ENCODE assay signal across 29 mouse cellular contexts in genomic region chr13:34762865-34763264, GRCm38 (mm10). TPM values are rescaled to one million over a fixed set of nuclear protein-coding genes. Genes with fewer than 3 reads are reported as not detected.
DNase-seq lines count a peak whose midpoint lies in the region; TF ChIP-seq lines count a peak whose summit lies in the region.
"Had no signal": no experiment of that assay in that cellular context is flagged by ENCODE, and none has a peak within 500 bp of the region (broad histone marks: within the 10 kb centered on the region; RNA-seq: fewer than 3 reads in every experiment).

No protein-coding gene starts in this region.

- TF ChIP-seq POLR2A in heart, adult 2 months (IDR thresholded peaks at IDR 0.05; ENCODE audit: insufficient read depth, low read depth, low read length): no peak
- no peak for TF ChIP-seq POLR2A in small intestine, adult 2 months (IDR thresholded peaks at IDR 0.05; ENCODE audit: low read depth, low read length)

- H3K4me1 ChIP-seq in heart, adult 2 months (ENCODE audit: control insufficient read depth, insufficient read depth, low read length): peaks cover 10% of the 10 kb centered on the region
- H3K4me1 ChIP-seq in small intestine, adult 2 months (ENCODE audit: control insufficient read depth, insufficient read depth, insufficient read length, low read length): peaks cover 9% of the 10 kb centered on the region; the same call in 1 of the 2 replicates

- intact Hi-C loops in heart, adult 2 months (cut with DNase I): loop anchor here (2.0 kb wide), 1 partner anchor 18 kb away; no protein-coding TSS in a partner anchor

- peak; percentile 45 for DNase-seq in heart, adult 11 months
- DNase-seq in heart, adult 2 months: no peak
- DNase-seq in brain, adult 2 months (ENCODE audit: low read depth, low spot score): peak; percentile 8
- DNase-seq in embryo, embryonic 9.5 days (ENCODE audit: extremely low spot score): no peak
- DNase-seq: adrenal gland, adult 8-10 months; adrenal gland, postnatal 14 days; adrenal gland, postnatal 36 days; B cell, adult 2 months; cerebellum, adult 11 months; cerebellum, adult 18-20 months; cerebellum, adult 8-10 months; cerebellum, adult 9-11 months; cerebellum, postnatal 14 days; cerebellum, postnatal 36 days; embryo, embryonic 11 days; forebrain, postnatal 0 days had no signal

- no peak for TF ChIP-seq EP300 in heart, adult 2 months (IDR thresholded peaks at IDR 0.05; ENCODE audit: insufficient read depth, low read depth, low read length)

- TF ChIP-seq CTCF in heart, adult 2 months (IDR thresholded peaks at IDR 0.05): no peak
- TF ChIP-seq CTCF in small intestine, adult 2 months (IDR thresholded peaks at IDR 0.05; ENCODE audit: extremely low read depth, insufficient read length, insufficient replicate concordance, low read depth, low read length): no peak

- no peak overlapping the region for H3K9ac ChIP-seq in heart, adult 2 months (ENCODE audit: low read depth, low read length)
- H3K9ac ChIP-seq: embryonic facial prominence, embryonic 12.5 days; forebrain, embryonic 13.5 days; forebrain, embryonic 15.5 days; forebrain, postnatal 0 days had no signal

- WGBS in heart, adult 2 months: 58% methylated on average over 4 of the region's 4 CpGs
- WGBS in small intestine, adult 2 months: 35% methylated on average over 4 of the region's 4 CpGs

- H3K79me2 ChIP-seq in heart, adult 2 months (replicated peaks; ENCODE audit: control insufficient read depth, insufficient read depth, low read length): no peaks in the 10 kb centered on the region

- H3K27ac ChIP-seq in heart, adult 2 months: no peak overlapping the region
- peak overlapping the region; percentile 47; the same call in 1 of the 2 replicates for H3K27ac ChIP-seq in small intestine, adult 2 months (ENCODE audit: insufficient read depth, low read depth, low read length)
- H3K27ac ChIP-seq: embryonic facial prominence, embryonic 10.5 days; embryonic facial prominence, embryonic 12.5 days; forebrain, embryonic 13.5 days; forebrain, embryonic 15.5 days had no signal

- H3K36me3 ChIP-seq in heart, adult 2 months (ENCODE audit: control insufficient read depth, insufficient read depth, low read length): 0 out of 2 replicates have a peak, but pooled peaks cover 2% of the 10 kb centered on the region
- H3K36me3 ChIP-seq in small intestine, adult 2 months (ENCODE audit: control insufficient read depth, insufficient read depth, low read length): no peaks in the 10 kb centered on the region
- H3K36me3 ChIP-seq: embryonic facial prominence, embryonic 10.5 days; embryonic facial prominence, embryonic 12.5 days; forebrain, embryonic 15.5 days; G1E had no signal

- H3K27me3 ChIP-seq in heart, adult 2 months (ENCODE audit: control insufficient read depth, insufficient read depth, low read length): no peaks in the 10 kb centered on the region
- no peaks in the 10 kb centered on the region for H3K27me3 ChIP-seq in small intestine, adult 2 months (ENCODE audit: control insufficient read depth, insufficient read depth, low read length)
- H3K27me3 ChIP-seq: CH12.LX; embryonic facial prominence, embryonic 12.5 days; forebrain, embryonic 13.5 days; forebrain, embryonic 15.5 days; Patski had no signal

- H3K4me3 ChIP-seq in heart, adult 2 months: no peak overlapping the region
- H3K4me3 ChIP-seq in small intestine, adult 2 months (ENCODE audit: low read depth, low read length): no peak overlapping the region
- H3K4me3 ChIP-seq: embryonic facial prominence, embryonic 10.5 days; embryonic facial prominence, embryonic 12.5 days; forebrain, embryonic 13.5 days; forebrain, embryonic 15.5 days had no signal

RNA-seq across cellular contexts. Expression of gene Fam50b, which starts 28.2 kb away (rescaled TPM):
- not detected for total RNA-seq in heart, adult 2 months (2021)
- 0.18 TPM in 1 of 2 replicates, not detected in the other for polyA plus RNA-seq in heart, adult 2 months (2012; rRNA removed)
- polyA plus RNA-seq in small intestine, adult 2 months (2012; rRNA removed): not detected in 2 replicates
- total RNA-seq: adrenal gland, adult 18-20 months; adrenal gland, adult 8-10 months; adrenal gland, postnatal 14 days; adrenal gland, postnatal 36 days; common myeloid progenitor, adult 5-6 weeks; G1E had no signal
- polyA plus RNA-seq: activated CD4-positive, CD25-positive, alpha-beta regulatory T cell, adult 4 months; CD4-positive, CD25-positive, alpha-beta regulatory T cell, adult 4 months; embryonic facial prominence, embryonic 10.5 days; embryonic facial prominence, embryonic 12.5 days; forebrain, embryonic 11.5 days; forebrain, embryonic 13.5 days; forebrain, embryonic 15.5 days; G1E; Patski had no signal

Comparison
In these comparisons a context has a peak if more than half of its experiments do, and no peak if none do; other contexts are left out.
1. DNase-seq: peak in heart, adult 11 months (single experiment) and brain, adult 2 months (single experiment); none in heart, adult 2 months (0 of 2) and embryo, embryonic 9.5 days (single experiment).